Mouse (Mus musculus) erythroblast, embryonic 14.5 days (primary cell): ENCODE measurements around the gene Runx2.

Experiments used
- GATA1 ChIP-seq: IDR thresholded peaks from 2 replicates; pipeline ENCODE4 v1.6.1; 2012; ENCODE audit warnings: low read length, inconsistent platforms, mixed read lengths
- TAL1 ChIP-seq: IDR thresholded peaks from 3 replicates; pipeline ENCODE4 v1.6.1; 2012; ENCODE audit warnings: low read length, inconsistent platforms, mixed read lengths

DNA sequence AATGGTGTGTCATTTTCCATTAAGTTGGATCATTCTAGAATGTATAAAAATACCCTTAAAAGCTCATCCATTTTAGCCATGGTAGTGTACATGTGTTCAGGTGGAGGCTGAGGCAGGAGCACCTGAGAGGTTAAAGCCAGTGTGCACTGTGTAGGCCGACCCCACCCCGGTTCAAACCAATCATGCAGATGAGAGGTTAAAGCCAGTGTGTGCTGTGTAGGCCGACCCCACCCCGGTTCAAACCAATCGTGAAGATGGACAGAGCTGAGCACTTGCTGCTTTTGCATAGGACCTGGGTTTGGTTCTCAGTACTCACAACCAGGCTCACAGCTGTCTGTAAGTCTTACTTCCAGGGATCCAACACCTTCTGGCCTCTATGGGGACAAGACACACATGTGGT lies 7.3 kb upstream of the Runx2 start:
- TF ChIP-seq TAL1 (no peak), GATA1 (no peak)
